Mouse (Mus musculus) neural tube, embryonic 10.5 days (tissue): ENCODE results near the gene Kctd17.

Experiments used
- DNase-seq: peaks from one replicate; pipeline ENCODE4 v3.0.0-alpha.2; 2017; ENCODE audit warnings: low spot score; ENCODE audit errors: extremely low spot score

Gene Kctd17

GRCm38 (mm10) chr15:78447746-78448535, 19.6 kb downstream of the Kctd17 start:
- peak; percentile 97 for DNase-seq

- no peak for DNase-seq
Observed at GRCm38 (mm10) chr15:78449131-78449530, 20.8 kb downstream of the Kctd17 start.

- DNase-seq = no peak
Observed at GRCm38 (mm10) chr15:78449694-78450418, 21.5 kb downstream of the Kctd17 start.

- DNase-seq = no peak
Observed at GRCm38 (mm10) chr15:78450419-78450768, 22.0 kb downstream of the Kctd17 start.

- no peak for DNase-seq
Observed at GRCm38 (mm10) chr15:78451201-78451600, 22.8 kb downstream of the Kctd17 start.

- no peak for DNase-seq
Observed at GRCm38 (mm10) chr15:78452929-78453328, 24.6 kb downstream of the Kctd17 start.

GRCm38 (mm10) chr15:78455168-78455567, 26.8 kb downstream of the Kctd17 start:
- DNase-seq = no peak

GRCm38 (mm10) chr15:78456051-78456450, 27.7 kb downstream of the Kctd17 start:
- no peak for DNase-seq

GRCm38 (mm10) chr15:78457193-78457592, 28.8 kb downstream of the Kctd17 start:
- DNase-seq = no peak

GRCm38 (mm10) chr15:78462981-78463380, 34.6 kb downstream of the Kctd17 start:
- no peak for DNase-seq

GRCm38 (mm10) chr15:78466809-78467208, 38.4 kb downstream of the Kctd17 start:
- no peak for DNase-seq

- DNase-seq = no peak
Observed at GRCm38 (mm10) chr15:78467570-78467969, 39.2 kb downstream of the Kctd17 start.

GRCm38 (mm10) chr15:78468379-78468937, 40.1 kb downstream of the Kctd17 start, which contains the start of gene Tmprss6:
Tmprss6 (minus strand) TSS chr15:78468634.
- no peak for DNase-seq

- no peak for DNase-seq
Observed at GRCm38 (mm10) chr15:78470495-78471276, 42.3 kb downstream of the Kctd17 start.

GRCm38 (mm10) chr15:78471902-78472301, 43.5 kb downstream of the Kctd17 start:
- no peak for DNase-seq

- DNase-seq = no peak
Observed at GRCm38 (mm10) chr15:78473442-78473841, 45.1 kb downstream of the Kctd17 start.

- no peak for DNase-seq
Observed at GRCm38 (mm10) chr15:78475604-78476031, 47.3 kb downstream of the Kctd17 start.

- DNase-seq = no peak
Observed at GRCm38 (mm10) chr15:78476878-78477277, 48.5 kb downstream of the Kctd17 start.

- DNase-seq = no peak
Observed at GRCm38 (mm10) chr15:78478073-78478472, 49.7 kb downstream of the Kctd17 start.

GRCm38 (mm10) chr15:78479470-78479869, 51.1 kb downstream of the Kctd17 start:
- DNase-seq = no peak

GRCm38 (mm10) chr15:78480111-78480510, 51.7 kb downstream of the Kctd17 start:
- no peak for DNase-seq
